Mouse (Mus musculus): ENCODE measurements around the gene Supt7l. TPM values are rescaled to one million over a fixed set of nuclear protein-coding genes. Genes with fewer than 3 reads are reported as not detected.

Gene Supt7l
- total and polyA plus RNA-seq, 2 experiments from 2014 or later, result 21.9 to 24.1 TPM

DNA sequence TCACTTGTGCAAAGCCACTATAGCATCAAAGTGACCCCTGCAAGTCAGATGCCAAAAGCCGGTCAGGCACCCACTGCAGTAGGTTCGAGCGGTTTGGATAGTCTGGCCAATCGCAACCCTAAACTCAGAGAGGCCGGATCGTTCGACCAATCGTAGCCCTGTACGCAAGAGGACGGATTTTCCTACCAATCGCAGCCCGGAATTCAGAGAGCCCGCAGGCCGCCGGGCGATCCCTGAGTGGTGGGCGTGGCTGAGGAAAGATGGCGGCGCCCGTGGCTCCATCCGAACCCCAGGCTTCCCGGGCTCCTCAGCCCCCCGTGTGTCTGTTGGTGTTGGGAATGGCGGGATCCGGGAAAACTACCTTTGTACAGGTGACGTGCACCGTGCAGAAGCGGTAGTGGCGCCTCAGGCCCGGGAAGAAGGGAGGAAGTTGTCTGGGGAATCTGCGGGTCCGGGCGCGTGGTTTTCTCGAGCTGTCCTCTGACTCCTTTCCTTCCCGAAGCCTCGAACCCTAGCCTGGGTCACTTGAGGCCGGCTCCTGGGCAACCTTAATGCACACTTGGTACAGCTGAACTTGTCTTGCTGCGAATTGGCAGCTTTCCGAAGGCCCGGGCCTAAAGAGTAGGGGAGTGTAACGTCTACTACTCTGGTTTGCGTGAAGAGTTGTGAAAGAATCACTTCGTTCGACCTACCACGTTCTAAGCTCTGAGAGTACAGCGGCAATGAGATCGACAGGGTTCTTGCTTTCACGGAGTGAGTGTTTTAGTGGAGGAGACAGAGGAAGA, 32.9 kb downstream of the Supt7l start, which contains the start of gene Gpn1:
Gene Gpn1, plus strand, starts transcription at position 229 of the 785 bp plus-strand sequence.
- WGBS, result under 1% methylated on average over 49 of the region's 49 CpGs
- Histone ChIP-seq H3K4me2 (ENCODE audit: low read depth, low read length) (peak within 1 kb of the TSS; percentile 81), H3K4me1 (ENCODE audit: insufficient read depth, low read length) (peaks cover 9% of the 10 kb centered on the region; the same call in 1 of the 2 replicates), H3K27me3 (ENCODE audit: insufficient read depth, low read length) (no peaks in the 10 kb centered on the region), H3K27ac (no peak within 1 kb of the TSS), H3K36me3 (ENCODE audit: insufficient read depth, low read length) (peaks cover 31% of the 10 kb centered on the region), H3K9ac (replicated peaks; ENCODE audit: low read length) (peak within 1 kb of the TSS; percentile 66), H3K4me3 (ENCODE audit: low read length) (peak within 1 kb of the TSS; percentile 76), H3K9me3 (ENCODE audit: low read length) (no peaks in the 10 kb centered on the region)
- no peak for TF ChIP-seq CTCF (IDR thresholded peaks at IDR 0.05; ENCODE audit: low read depth)
- DNase-seq (ENCODE audit: low spot score) (peak; percentile 97), ATAC-seq (peak; percentile 100)

- no peak overlapping the region for H3K4me2 ChIP-seq (ENCODE audit: low read depth, low read length)
- H3K27ac ChIP-seq, result no peak overlapping the region
- peaks cover 7% of the 10 kb centered on the region for H3K36me3 ChIP-seq (ENCODE audit: insufficient read depth, low read length)
- no peak for TF ChIP-seq CTCF (IDR thresholded peaks at IDR 0.05; ENCODE audit: low read depth)
- no peaks in the 10 kb centered on the region for H3K27me3 ChIP-seq (ENCODE audit: insufficient read depth, low read length)
- no peaks in the 10 kb centered on the region for H3K9me3 ChIP-seq (ENCODE audit: low read length)
- WGBS, result 45% methylated on average over 1 of the region's 1 CpGs
- no peak overlapping the region for H3K4me3 ChIP-seq (ENCODE audit: low read length)
- ATAC-seq (no peak), DNase-seq (ENCODE audit: low spot score) (no peak)
- no peak overlapping the region for H3K9ac ChIP-seq (replicated peaks; ENCODE audit: low read length)
- peaks cover 9% of the 10 kb centered on the region; the same call in 1 of the 2 replicates for H3K4me1 ChIP-seq (ENCODE audit: insufficient read depth, low read length)
Measured at GRCm38 (mm10) chr5:31492031-31492430, 35.6 kb downstream of the Supt7l start.

DNA sequence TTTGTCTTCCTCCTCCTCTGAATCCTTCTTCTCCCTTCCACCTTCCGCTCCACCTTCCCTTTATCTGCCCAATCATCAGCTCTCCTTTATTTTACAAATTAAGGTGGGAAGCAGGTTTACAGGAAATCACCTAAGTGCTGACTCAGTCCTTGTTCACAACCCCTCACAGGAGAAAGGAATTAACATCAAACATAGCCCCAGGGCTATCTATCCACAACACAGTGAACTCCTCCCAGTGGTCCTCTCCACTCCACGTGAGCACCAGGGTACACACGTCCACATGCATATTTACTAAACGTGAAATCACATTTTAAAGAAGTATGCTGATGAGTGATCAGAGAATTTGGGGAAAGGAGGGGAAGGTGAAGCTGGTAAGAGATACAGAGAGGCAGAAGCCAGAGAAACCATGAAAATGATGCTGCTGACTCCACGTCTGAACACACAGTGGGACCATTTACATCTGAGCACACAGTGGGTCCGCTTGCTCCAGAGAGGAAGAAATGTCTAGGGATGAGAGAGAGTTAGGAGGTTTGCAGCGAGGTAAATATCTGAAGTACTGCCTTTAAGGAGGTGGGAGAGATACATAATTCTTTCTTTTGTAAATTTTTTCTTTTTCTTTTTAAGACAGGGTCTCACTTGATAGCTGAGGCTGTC, 38.4 kb downstream of the Supt7l start:
- 77% methylated on average over 7 of the region's 7 CpGs for WGBS

GRCm38 (mm10) chr5:31487889-31488288, 39.7 kb downstream of the Supt7l start:
- ATAC-seq, result no peak
- no peak overlapping the region for H3K4me3 ChIP-seq (ENCODE audit: low read length)
- no peak for DNase-seq (ENCODE audit: low spot score)
- H3K9me3 ChIP-seq (ENCODE audit: low read length), result no peaks in the 10 kb centered on the region
- WGBS, result 97% methylated on average over 3 of the region's 3 CpGs
- H3K4me1 ChIP-seq (ENCODE audit: insufficient read depth, low read length), result no peaks in the 10 kb centered on the region
- H3K27ac ChIP-seq, result no peak overlapping the region
- H3K4me2 ChIP-seq (ENCODE audit: low read depth, low read length), result no peak overlapping the region
- no peak overlapping the region for H3K9ac ChIP-seq (replicated peaks; ENCODE audit: low read length)
- H3K27me3 ChIP-seq (ENCODE audit: insufficient read depth, low read length), result no peaks in the 10 kb centered on the region
- H3K36me3 ChIP-seq (ENCODE audit: insufficient read depth, low read length), result no peaks in the 10 kb centered on the region
- no peak for TF ChIP-seq CTCF (IDR thresholded peaks at IDR 0.05; ENCODE audit: low read depth)

More for the DNA sequence above, 38.4 kb downstream of the Supt7l start:
- Histone ChIP-seq H3K9me3 (ENCODE audit: low read length) (no peaks in the 10 kb centered on the region), H3K4me1 (ENCODE audit: insufficient read depth, low read length) (no peaks in the 10 kb centered on the region), H3K4me2 (ENCODE audit: low read depth, low read length) (no peak overlapping the region), H3K27me3 (ENCODE audit: insufficient read depth, low read length) (no peaks in the 10 kb centered on the region), H3K27ac (no peak overlapping the region), H3K9ac (replicated peaks; ENCODE audit: low read length) (no peak overlapping the region), H3K36me3 (ENCODE audit: insufficient read depth, low read length) (no peaks in the 10 kb centered on the region), H3K4me3 (ENCODE audit: low read length) (no peak overlapping the region)
- ATAC-seq (no peak), DNase-seq (ENCODE audit: low spot score) (no peak)
- no peak for TF ChIP-seq CTCF (IDR thresholded peaks at IDR 0.05; ENCODE audit: low read depth)

DNA sequence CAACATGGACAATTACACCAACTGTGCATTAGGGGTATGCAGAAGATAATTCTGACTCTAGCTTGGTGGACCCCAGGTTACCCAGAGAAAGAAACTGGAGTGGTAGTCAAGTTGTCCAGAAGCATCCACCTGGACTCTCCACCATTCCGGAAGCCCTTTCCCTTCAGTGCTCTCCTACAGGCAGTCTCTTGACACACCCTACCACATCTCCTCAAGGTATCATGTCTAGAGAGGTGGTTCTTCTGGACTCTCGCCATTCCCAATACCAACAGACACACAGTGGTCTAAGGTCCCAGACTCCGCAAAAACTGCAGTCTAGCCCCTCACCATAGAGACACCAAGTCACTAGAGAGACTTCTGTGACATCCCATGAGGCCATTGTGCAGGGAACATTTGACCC, 42.2 kb downstream of the Supt7l start, which contains the start of gene 4930548H24Rik:
Gene 4930548H24Rik, plus strand, starts transcription at position 301 of the 400 bp plus-strand sequence.
- Histone ChIP-seq H3K4me3 (ENCODE audit: low read length) (no peak within 1 kb of the TSS), H3K27me3 (ENCODE audit: insufficient read depth, low read length) (no peaks in the 10 kb centered on the region), H3K9ac (replicated peaks; ENCODE audit: low read length) (no peak within 1 kb of the TSS), H3K36me3 (ENCODE audit: insufficient read depth, low read length) (peaks cover 15% of the 10 kb centered on the region), H3K4me2 (ENCODE audit: low read depth, low read length) (no peak within 1 kb of the TSS), H3K27ac (no peak within 1 kb of the TSS), H3K9me3 (ENCODE audit: low read length) (no peaks in the 10 kb centered on the region), H3K4me1 (ENCODE audit: insufficient read depth, low read length) (no peaks in the 10 kb centered on the region)
- ATAC-seq (no peak), DNase-seq (ENCODE audit: low spot score) (no peak)
- TF ChIP-seq CTCF (IDR thresholded peaks at IDR 0.05; ENCODE audit: low read depth), result no peak
- 95% methylated on average over 3 of the region's 3 CpGs for WGBS

GRCm38 (mm10) chr5:31480536-31480935, 47.1 kb downstream of the Supt7l start:
- ATAC-seq (no peak), DNase-seq (ENCODE audit: low spot score) (no peak)
- Histone ChIP-seq H3K36me3 (ENCODE audit: insufficient read depth, low read length) (peaks cover 62% of the 10 kb centered on the region), H3K9me3 (ENCODE audit: low read length) (no peaks in the 10 kb centered on the region), H3K9ac (replicated peaks; ENCODE audit: low read length) (no peak overlapping the region), H3K4me3 (ENCODE audit: low read length) (no peak overlapping the region), H3K27me3 (ENCODE audit: insufficient read depth, low read length) (no peaks in the 10 kb centered on the region), H3K27ac (no peak overlapping the region), H3K4me1 (ENCODE audit: insufficient read depth, low read length) (no peaks in the 10 kb centered on the region), H3K4me2 (ENCODE audit: low read depth, low read length) (no peak overlapping the region)
- WGBS, result 95% methylated on average over 4 of the region's 4 CpGs
- TF ChIP-seq CTCF (IDR thresholded peaks at IDR 0.05; ENCODE audit: low read depth), result no peak

Data from hindbrain, postnatal 0 days (tissue).